Mouse (Mus musculus) colon, adult 2 months (tissue): ENCODE data around the gene Dclk2. TPM values are rescaled to one million over a fixed set of nuclear protein-coding genes. Genes with fewer than 3 reads are reported as not detected.

Experiments used
- polyA plus RNA-seq: library from polyadenylated mRNA; depleted of rRNA; stranded (reverse); fragments of >200 nt; gene quantifications from 2 replicates; pipeline ENCODE4 v1.2.3, GENCODE M21; 2012; rRNA removed

Dclk2 gene
- polyA plus RNA-seq = 4.9 and 6.0 TPM in 2 replicates

GRCm38 (mm10) chr3:86920343-86921083, at the start of gene Dclk2:
Gene Dclk2, minus strand, starts transcription at chr3:86920852.

Other genes starting within 250 kb of the Dclk2 start
- gene Cd1d1, start 78.6 kb upstream of the Dclk2 start, polyA plus RNA-seq = 7.8 and 8.1 TPM in 2 replicates